Mouse (Mus musculus): ENCODE data around the gene Akap8.

Gene Akap8

GRCm38 (mm10) chr17:32281611-32282310, 39.3 kb downstream of the Akap8 start:
- DNase-seq: no peak

GRCm38 (mm10) chr17:32281126-32281525, 39.9 kb downstream of the Akap8 start:
- DNase-seq: no peak

- no peak for DNase-seq
These were observed 40.5 kb downstream of the Akap8 start for GRCm38 (mm10) chr17:32280575-32280974.

- no peak for DNase-seq
These were observed 43.8 kb downstream of the Akap8 start for GRCm38 (mm10) chr17:32277201-32277600.

- no peak for DNase-seq
These were observed 45.5 kb downstream of the Akap8 start for GRCm38 (mm10) chr17:32275568-32275967.

GRCm38 (mm10) chr17:32269151-32269550, 51.9 kb downstream of the Akap8 start:
- DNase-seq: no peak

GRCm38 (mm10) chr17:32268540-32268960, 52.5 kb downstream of the Akap8 start:
- DNase-seq: peak; percentile 39

GRCm38 (mm10) chr17:32268096-32268495, 52.9 kb downstream of the Akap8 start:
- no peak for DNase-seq

GRCm38 (mm10) chr17:32267617-32268016, 53.4 kb downstream of the Akap8 start:
- DNase-seq: no peak

GRCm38 (mm10) chr17:32263672-32264071, 57.4 kb downstream of the Akap8 start:
- DNase-seq: no peak

- DNase-seq: no peak
These were observed 58.0 kb downstream of the Akap8 start for GRCm38 (mm10) chr17:32262831-32263559.

GRCm38 (mm10) chr17:32258869-32259268, 62.2 kb downstream of the Akap8 start:
- DNase-seq: no peak

- no peak for DNase-seq
These were observed 63.1 kb downstream of the Akap8 start for GRCm38 (mm10) chr17:32257944-32258343.

GRCm38 (mm10) chr17:32257452-32257851, 63.6 kb downstream of the Akap8 start:
- DNase-seq: no peak

GRCm38 (mm10) chr17:32256896-32257295, 64.1 kb downstream of the Akap8 start:
- no peak for DNase-seq

Measured in cerebellum, adult 11 months (tissue).